Mouse (Mus musculus) thymus, adult 2 months (tissue): Measurements from ENCODE around the gene Rbms3.

Source experiments
- CTCF ChIP-seq: fragments of 200-500 bp; IDR thresholded peaks from 2 replicates; pipeline ENCODE4 v1.5.1; 2012; ENCODE audit warnings: mild to moderate bottlenecking, control low read depth, low read length, moderate library complexity, borderline replicate concordance; ENCODE audit not compliant: control insufficient read depth, poor library complexity, insufficient read depth; ENCODE audit errors: extremely low read depth
- POLR2A ChIP-seq: fragments of 200-500 bp; IDR thresholded peaks from 2 replicates; pipeline ENCODE4 v1.6.1; 2012; ENCODE audit warnings: mild to moderate bottlenecking, low read length, control low read depth, moderate library complexity; ENCODE audit not compliant: control insufficient read depth, poor library complexity, insufficient read depth; ENCODE audit errors: extremely low read depth

GRCm38 (mm10) chr9:117243365-117243764 lies 386.3 kb downstream of the Rbms3 start:
- TF ChIP-seq POLR2A (no peak), CTCF (no peak)
